Comparison of ENCODE assay signal across 8 mouse cellular contexts in the genomic region with DNA sequence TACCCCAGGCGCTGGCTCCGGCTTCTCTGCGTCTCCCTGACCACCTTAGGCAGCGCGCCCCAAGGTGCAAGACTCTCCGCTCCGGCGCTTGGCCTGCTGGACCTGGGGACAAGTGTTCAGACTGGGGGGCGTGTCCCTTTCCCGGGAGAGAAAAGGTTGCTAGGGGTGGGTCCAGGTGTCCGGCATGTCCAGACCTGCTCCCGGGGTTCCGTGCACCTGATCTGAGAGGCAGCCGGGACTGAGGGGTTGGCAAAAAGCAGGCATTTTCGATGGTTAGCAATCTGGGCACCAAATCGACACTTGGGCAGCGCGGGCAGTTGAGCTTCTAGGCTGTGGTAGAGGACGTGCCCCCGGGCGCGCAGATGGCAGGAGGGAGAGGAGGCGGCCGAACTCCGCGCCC. TPM values are rescaled to one million over a fixed set of nuclear protein-coding genes. Genes with fewer than 3 reads are reported as not detected.
DNase-seq lines count a peak whose midpoint lies in the region; ATAC-seq and TF ChIP-seq lines count a peak whose summit lies in the region.

No protein-coding gene starts in this region.

- peak overlapping the region; percentile 69 for H3K27ac ChIP-seq in hindbrain, embryonic 16.5 days (ENCODE audit: low read depth, low read length)
- peak overlapping the region; percentile 81 for H3K27ac ChIP-seq in midbrain, embryonic 15.5 days
- no peak overlapping the region for H3K27ac ChIP-seq in gastrocnemius, adult 2 months

- intact Hi-C loops in gastrocnemius, adult 2 months (cut with DNase I), result no loop called here

- peak overlapping the region; percentile 66 for H3K4me3 ChIP-seq in hindbrain, embryonic 16.5 days (ENCODE audit: low read length)
- H3K4me3 ChIP-seq in midbrain, embryonic 15.5 days, result peak overlapping the region; percentile 71
- H3K4me3 ChIP-seq in gastrocnemius, adult 2 months, result no peak overlapping the region

- H3K27me3 ChIP-seq in hindbrain, embryonic 16.5 days (replicated peaks; ENCODE audit: control insufficient read depth, insufficient read depth, low read length), result peaks cover 16% of the 10 kb centered on the region
- H3K27me3 ChIP-seq in midbrain, embryonic 15.5 days (replicated peaks), result 0 out of 2 replicates have a peak, but pooled peaks cover 7% of the 10 kb centered on the region

- WGBS in hindbrain, embryonic 16.5 days, result 3% methylated on average over 24 of the region's 26 CpGs
- WGBS in midbrain, embryonic 15.5 days, result 1% methylated on average over 26 of the region's 26 CpGs

- H3K9me3 ChIP-seq in hindbrain, embryonic 16.5 days (ENCODE audit: control insufficient read depth, low read length), result no peaks in the 10 kb centered on the region
- H3K9me3 ChIP-seq in midbrain, embryonic 15.5 days, result no peaks in the 10 kb centered on the region

- peaks cover 27% of the 10 kb centered on the region for H3K4me1 ChIP-seq in hindbrain, embryonic 16.5 days (ENCODE audit: control insufficient read depth, insufficient read depth, low read depth, low read length)
- peaks cover 52% of the 10 kb centered on the region for H3K4me1 ChIP-seq in midbrain, embryonic 15.5 days

- peak; percentile 10 for DNase-seq in kidney, adult 18-20 months
- DNase-seq in kidney, adult 11 months, result no peak
- peak; percentile 63 for DNase-seq in cerebellum, adult 9-10 months
- DNase-seq in adrenal gland, postnatal 4 days (ENCODE audit: low spot score in 2 of 2), result no peak
- no peak for DNase-seq in embryo, embryonic 11 days
- no peak for DNase-seq in gastrocnemius, adult 2 months

- TF ChIP-seq CTCF in gastrocnemius, adult 2 months (IDR thresholded peaks at IDR 0.05), result no peak

- H3K36me3 ChIP-seq in hindbrain, embryonic 16.5 days (ENCODE audit: control insufficient read depth, insufficient read depth, low read length), result no peaks in the 10 kb centered on the region
- H3K36me3 ChIP-seq in midbrain, embryonic 15.5 days (replicated peaks), result no peaks in the 10 kb centered on the region

- peak overlapping the region; percentile 86 for H3K9ac ChIP-seq in hindbrain, embryonic 16.5 days (ENCODE audit: low read depth, low read length)
- H3K9ac ChIP-seq in midbrain, embryonic 15.5 days, result peak overlapping the region; percentile 76

- ATAC-seq in hindbrain, embryonic 16.5 days, result peak; percentile 12; the same call in 1 of the 2 replicates
- ATAC-seq in midbrain, embryonic 15.5 days (replicated peaks), result no peak

- H3K4me2 ChIP-seq in hindbrain, embryonic 16.5 days (ENCODE audit: low read length), result peak overlapping the region; percentile 78
- H3K4me2 ChIP-seq in midbrain, embryonic 15.5 days, result peak overlapping the region; percentile 86

RNA-seq across cellular contexts. Expression of gene Dscaml1, which starts 4.7 kb away (rescaled TPM):
- polyA plus RNA-seq in hindbrain, embryonic 16.5 days (2015; fragmentation: Nextera tagmentation; extraction: Ambion mirVana), result 10.8 and 17.7 TPM in 2 replicates
- 18.4 and 19.6 TPM in 2 replicates for polyA plus RNA-seq in midbrain, embryonic 15.5 days (2015; fragmentation: Nextera tagmentation; extraction: Ambion mirVana)
- total RNA-seq in adrenal gland, postnatal 4 days (2021), result 1 to 10 TPM; 2.3 to 2.5 TPM
- not detected for total RNA-seq in gastrocnemius, adult 2 months (2021)

RNA-seq across cellular contexts. Expression of gene Fxyd2, which starts 31.7 kb away (rescaled TPM):
- 11.7 and 15.7 TPM in 2 replicates for polyA plus RNA-seq in hindbrain, embryonic 16.5 days (2015; fragmentation: Nextera tagmentation; extraction: Ambion mirVana)
- polyA plus RNA-seq in midbrain, embryonic 15.5 days (2015; fragmentation: Nextera tagmentation; extraction: Ambion mirVana), result 10.4 and 11.4 TPM in 2 replicates
- total RNA-seq in adrenal gland, postnatal 4 days (2021), result 100 to 1,000 TPM in 1 of 2 experiments, 1 to 10 TPM in 1; 8.6 to 119 TPM
- 1 to 10 TPM in 1 of 2 experiments, under 1 TPM in 1; 0.82 to 1.7 TPM for total RNA-seq in gastrocnemius, adult 2 months (2021)

Comparison
In these comparisons a context has a peak if more than half of its experiments do, and no peak if none do; other contexts are left out.
1. DNase-seq: peak in kidney, adult 18-20 months (single experiment) and cerebellum, adult 9-10 months (single experiment); none in kidney, adult 11 months (single experiment), adrenal gland, postnatal 4 days (0 of 2), embryo, embryonic 11 days (single experiment) and gastrocnemius, adult 2 months (single experiment).